Mouse (Mus musculus): ENCODE measurements around the gene Ube2e2. TPM values are rescaled to one million over a fixed set of nuclear protein-coding genes. Genes with fewer than 3 reads are reported as not detected.

Ube2e2 gene
- total RNA-seq (2014; rRNA removed; ENCODE audit: low replicate concordance) (17.4 and 44.5 TPM in 2 replicates), polyA plus RNA-seq (2015; fragmentation: Nextera tagmentation; extraction: Ambion mirVana) (36.9 and 38.5 TPM in 2 replicates)

- ATAC-seq (ENCODE audit: insufficient read depth, low read depth) (peak; percentile 47), DNase-seq (ENCODE audit: low spot score) (no peak)
- TF ChIP-seq EP300 (IDR thresholded peaks at IDR 0.05; ENCODE audit: low read depth) = no peak
- no peak for TF ChIP-seq CTCF (IDR thresholded peaks at IDR 0.05; ENCODE audit: low read depth)
- under 1% methylated on average over 22 of the region's 22 CpGs for WGBS
- Histone ChIP-seq H3K4me3 (ENCODE audit: low read depth, low read length) (peak within 1 kb of the TSS; percentile 76), H3K4me1 (ENCODE audit: control insufficient read depth, insufficient read depth) (peaks cover 4% of the 10 kb centered on the region; the same call in 1 of the 2 replicates), H3K36me3 (replicated peaks; ENCODE audit: control insufficient read depth, insufficient read depth, low read length) (no peaks in the 10 kb centered on the region), H3K9me3 (replicated peaks; ENCODE audit: control insufficient read depth, low read length) (no peaks in the 10 kb centered on the region), H3K9ac (replicated peaks; ENCODE audit: low read depth, low read length) (peak within 1 kb of the TSS; percentile 95), H3K27me3 (ENCODE audit: control insufficient read depth, insufficient read depth, low read length) (no peaks in the 10 kb centered on the region), H3K4me2 (ENCODE audit: low read depth, low read length) (peak within 1 kb of the TSS; percentile 91), H3K27ac (ENCODE audit: low read depth) (peak within 1 kb of the TSS; percentile 86)
Observed at GRCm38 (mm10) chr14:18893947-18894445, at the start of gene Ube2e2. TSS of gene Ube2e2 (minus strand) at chr14:18894267.

GRCm38 (mm10) chr14:18940068-18940467 lies 46.0 kb upstream of the Ube2e2 start:
- no peak for DNase-seq (ENCODE audit: low spot score)
- Histone ChIP-seq H3K27me3 (ENCODE audit: control insufficient read depth, insufficient read depth, low read length) (no peaks in the 10 kb centered on the region), H3K4me2 (ENCODE audit: low read depth, low read length) (no peak overlapping the region), H3K4me1 (ENCODE audit: control insufficient read depth, insufficient read depth) (no peaks in the 10 kb centered on the region), H3K27ac (ENCODE audit: low read depth) (no peak overlapping the region), H3K4me3 (ENCODE audit: low read depth, low read length) (no peak overlapping the region), H3K36me3 (replicated peaks; ENCODE audit: control insufficient read depth, insufficient read depth, low read length) (no peaks in the 10 kb centered on the region), H3K9ac (replicated peaks; ENCODE audit: low read depth, low read length) (no peak overlapping the region), H3K9me3 (replicated peaks; ENCODE audit: control insufficient read depth, low read length) (no peaks in the 10 kb centered on the region)
- TF ChIP-seq CTCF (IDR thresholded peaks at IDR 0.05; ENCODE audit: low read depth) = no peak
- no peak for TF ChIP-seq EP300 (IDR thresholded peaks at IDR 0.05; ENCODE audit: low read depth)
- ATAC-seq (ENCODE audit: insufficient read depth, low read depth) = no peak

GRCm38 (mm10) chr14:18903553-18903952 lies 9.5 kb upstream of the Ube2e2 start:
- Histone ChIP-seq H3K9me3 (replicated peaks; ENCODE audit: control insufficient read depth, low read length) (no peaks in the 10 kb centered on the region), H3K27me3 (ENCODE audit: control insufficient read depth, insufficient read depth, low read length) (no peaks in the 10 kb centered on the region), H3K4me3 (ENCODE audit: low read depth, low read length) (no peak overlapping the region), H3K4me2 (ENCODE audit: low read depth, low read length) (no peak overlapping the region), H3K27ac (ENCODE audit: low read depth) (no peak overlapping the region), H3K4me1 (ENCODE audit: control insufficient read depth, insufficient read depth) (no peaks in the 10 kb centered on the region), H3K36me3 (replicated peaks; ENCODE audit: control insufficient read depth, insufficient read depth, low read length) (no peaks in the 10 kb centered on the region), H3K9ac (replicated peaks; ENCODE audit: low read depth, low read length) (no peak overlapping the region)
- DNase-seq (ENCODE audit: low spot score) = no peak
- TF ChIP-seq EP300 (IDR thresholded peaks at IDR 0.05; ENCODE audit: low read depth) = no peak
- no peak for TF ChIP-seq CTCF (IDR thresholded peaks at IDR 0.05; ENCODE audit: low read depth)
- no peak for ATAC-seq (ENCODE audit: insufficient read depth, low read depth)

- TF ChIP-seq EP300 (IDR thresholded peaks at IDR 0.05; ENCODE audit: low read depth) (no peak), CTCF (IDR thresholded peaks at IDR 0.05; ENCODE audit: low read depth) (no peak)
- Histone ChIP-seq H3K27me3 (ENCODE audit: control insufficient read depth, insufficient read depth, low read length) (no peaks in the 10 kb centered on the region), H3K9ac (replicated peaks; ENCODE audit: low read depth, low read length) (peak overlapping the region; percentile 95), H3K27ac (ENCODE audit: low read depth) (peak overlapping the region; percentile 86), H3K4me2 (ENCODE audit: low read depth, low read length) (peak overlapping the region; percentile 91), H3K9me3 (replicated peaks; ENCODE audit: control insufficient read depth, low read length) (no peaks in the 10 kb centered on the region), H3K4me3 (ENCODE audit: low read depth, low read length) (peak overlapping the region; percentile 76), H3K36me3 (replicated peaks; ENCODE audit: control insufficient read depth, insufficient read depth, low read length) (no peaks in the 10 kb centered on the region), H3K4me1 (ENCODE audit: control insufficient read depth, insufficient read depth) (peaks cover 4% of the 10 kb centered on the region; the same call in 1 of the 2 replicates)
- ATAC-seq (ENCODE audit: insufficient read depth, low read depth) (peak; percentile 92), DNase-seq (ENCODE audit: low spot score) (peak; percentile 92)
- under 1% methylated on average over 86 of the region's 116 CpGs for WGBS
Observed at GRCm38 (mm10) chr14:18893121-18893946, 733 bp downstream of the Ube2e2 start.

GRCm38 (mm10) chr14:18889571-18889970 lies 4.5 kb downstream of the Ube2e2 start:
- Histone ChIP-seq H3K9me3 (replicated peaks; ENCODE audit: control insufficient read depth, low read length) (no peaks in the 10 kb centered on the region), H3K27ac (ENCODE audit: low read depth) (no peak overlapping the region), H3K36me3 (replicated peaks; ENCODE audit: control insufficient read depth, insufficient read depth, low read length) (peaks cover 6% of the 10 kb centered on the region; the same call in 1 of the 2 replicates), H3K9ac (replicated peaks; ENCODE audit: low read depth, low read length) (no peak overlapping the region), H3K4me1 (ENCODE audit: control insufficient read depth, insufficient read depth) (peaks cover 4% of the 10 kb centered on the region; the same call in 1 of the 2 replicates), H3K4me3 (ENCODE audit: low read depth, low read length) (no peak overlapping the region), H3K27me3 (ENCODE audit: control insufficient read depth, insufficient read depth, low read length) (no peaks in the 10 kb centered on the region), H3K4me2 (ENCODE audit: low read depth, low read length) (no peak overlapping the region)
- no peak for ATAC-seq (ENCODE audit: insufficient read depth, low read depth)
- DNase-seq (ENCODE audit: low spot score) = no peak
- 68% methylated on average over 5 of the region's 5 CpGs for WGBS
- TF ChIP-seq CTCF (IDR thresholded peaks at IDR 0.05; ENCODE audit: low read depth) (no peak), EP300 (IDR thresholded peaks at IDR 0.05; ENCODE audit: low read depth) (no peak)
